Mouse (Mus musculus) lung, embryonic 15.5 days (tissue): ENCODE measurements at regions not wholly inside any gene's neighbourhood (a gene's known extent, or its start where the extent isn't known, plus 50 kb on each side); places are given as distances from the start of the nearest gene placed in this dataset.

ENCODE experiments used
- ATAC-seq: fragments of 200-750 bp; cut with Nextera tagmentation; 2 replicates; pipeline ENCODE4 v1.8.0; 2017; ENCODE audit warnings: moderate number of reproducible peaks, borderline replicate concordance; ENCODE audit not compliant: low FRiP score, low TSS enrichment; ENCODE audit errors: extremely low read depth
- H3K27ac ChIP-seq: fragments of 300-500 bp; sonication (generic); 2 replicates; pipeline ENCODE4 v1.5.1; 2015; ENCODE audit warnings: moderate library complexity, mild to moderate bottlenecking, inconsistent platforms
- H3K27me3 ChIP-seq: fragments of 300-500 bp; sonication (generic); 2 replicates; pipeline ENCODE4 v1.6.1; 2015; ENCODE audit warnings: inconsistent platforms
- H3K36me3 ChIP-seq: fragments of 300-500 bp; sonication (generic); 2 replicates; pipeline ENCODE4 v1.6.1; 2015; ENCODE audit warnings: inconsistent platforms
- H3K4me1 ChIP-seq: fragments of 300-500 bp; sonication (generic); 2 replicates; pipeline ENCODE4 v1.6.1; 2015; ENCODE audit warnings: inconsistent platforms
- H3K4me2 ChIP-seq: fragments of 300-500 bp; sonication (generic); 2 replicates; pipeline ENCODE4 v1.6.1; 2015; ENCODE audit warnings: inconsistent platforms, mild to moderate bottlenecking, moderate library complexity
- H3K4me3 ChIP-seq: fragments of 300-500 bp; sonication (generic); 2 replicates; pipeline ENCODE4 v1.5.1; 2015; ENCODE audit warnings: mild to moderate bottlenecking, inconsistent platforms
- H3K9ac ChIP-seq: fragments of 300-500 bp; sonication (generic); 2 replicates; pipeline ENCODE4 v1.6.1; 2015; ENCODE audit warnings: inconsistent platforms
- H3K9me3 ChIP-seq: fragments of 300-500 bp; sonication (generic); 2 replicates; pipeline ENCODE4 v1.6.1; 2016; ENCODE audit warnings: inconsistent platforms
- WGBS: fragments of 180-500 bp; shearing (Covaris S2); methylation state at CpG from one replicate; pipeline ENCODE4 v1.1.7; 2015; 5-methylcytosine and 5-hydroxymethylcytosine counted together

DNA sequence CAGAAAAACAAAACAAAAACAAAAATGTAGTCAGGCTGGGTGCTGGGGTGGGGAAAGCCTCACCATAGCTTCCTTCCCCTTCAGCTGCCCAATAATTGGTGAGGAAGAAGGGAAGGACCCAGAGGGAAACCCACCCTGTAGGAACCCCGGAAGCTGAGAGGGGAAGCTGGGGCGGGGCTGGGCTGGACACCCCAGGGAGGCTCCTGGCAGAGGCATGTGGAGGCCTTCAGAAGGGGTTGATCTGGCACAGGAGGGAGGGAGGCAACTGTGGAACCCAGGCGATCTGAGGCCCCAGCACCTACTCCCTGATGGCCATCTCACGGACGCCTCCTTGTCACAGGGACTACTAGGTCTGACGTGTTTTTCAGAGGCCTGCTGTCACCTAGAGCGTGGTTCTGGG lies 71.1 kb upstream of the Hes1 start:
- H3K9ac ChIP-seq, result no peak overlapping the region
- H3K27me3 ChIP-seq, result no peaks in the 10 kb centered on the region
- 82% methylated on average over 7 of the region's 7 CpGs for WGBS
- no peaks in the 10 kb centered on the region for H3K9me3 ChIP-seq
- H3K27ac ChIP-seq, result no peak overlapping the region
- no peaks in the 10 kb centered on the region for H3K36me3 ChIP-seq
- no peak for ATAC-seq
- H3K4me1 ChIP-seq, result peaks cover 16% of the 10 kb centered on the region
- H3K4me3 ChIP-seq, result no peak overlapping the region
- no peak overlapping the region for H3K4me2 ChIP-seq

DNA sequence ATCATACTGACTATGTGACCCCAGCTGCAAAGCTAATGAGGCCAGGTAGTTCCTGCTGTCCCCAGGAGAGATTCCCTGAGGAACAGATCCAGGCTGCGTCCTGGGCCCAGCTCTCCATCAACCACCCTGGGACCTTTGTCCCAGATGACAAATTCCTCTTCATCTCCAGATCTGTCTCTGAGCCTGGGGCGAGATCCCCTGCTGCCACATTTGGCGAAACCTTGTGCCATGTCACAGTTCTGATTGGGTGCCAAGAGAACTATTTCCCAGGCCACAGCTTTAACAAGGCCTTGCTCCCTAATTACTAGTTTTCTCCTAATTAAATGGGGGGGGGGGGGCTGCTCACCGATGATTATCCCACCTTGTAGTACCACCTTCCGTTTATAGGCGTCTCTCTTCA lies 70.6 kb upstream of the Hes1 start:
- no peak overlapping the region for H3K9ac ChIP-seq
- H3K4me3 ChIP-seq, result no peak overlapping the region
- 79% methylated on average over 6 of the region's 6 CpGs for WGBS

DNA sequence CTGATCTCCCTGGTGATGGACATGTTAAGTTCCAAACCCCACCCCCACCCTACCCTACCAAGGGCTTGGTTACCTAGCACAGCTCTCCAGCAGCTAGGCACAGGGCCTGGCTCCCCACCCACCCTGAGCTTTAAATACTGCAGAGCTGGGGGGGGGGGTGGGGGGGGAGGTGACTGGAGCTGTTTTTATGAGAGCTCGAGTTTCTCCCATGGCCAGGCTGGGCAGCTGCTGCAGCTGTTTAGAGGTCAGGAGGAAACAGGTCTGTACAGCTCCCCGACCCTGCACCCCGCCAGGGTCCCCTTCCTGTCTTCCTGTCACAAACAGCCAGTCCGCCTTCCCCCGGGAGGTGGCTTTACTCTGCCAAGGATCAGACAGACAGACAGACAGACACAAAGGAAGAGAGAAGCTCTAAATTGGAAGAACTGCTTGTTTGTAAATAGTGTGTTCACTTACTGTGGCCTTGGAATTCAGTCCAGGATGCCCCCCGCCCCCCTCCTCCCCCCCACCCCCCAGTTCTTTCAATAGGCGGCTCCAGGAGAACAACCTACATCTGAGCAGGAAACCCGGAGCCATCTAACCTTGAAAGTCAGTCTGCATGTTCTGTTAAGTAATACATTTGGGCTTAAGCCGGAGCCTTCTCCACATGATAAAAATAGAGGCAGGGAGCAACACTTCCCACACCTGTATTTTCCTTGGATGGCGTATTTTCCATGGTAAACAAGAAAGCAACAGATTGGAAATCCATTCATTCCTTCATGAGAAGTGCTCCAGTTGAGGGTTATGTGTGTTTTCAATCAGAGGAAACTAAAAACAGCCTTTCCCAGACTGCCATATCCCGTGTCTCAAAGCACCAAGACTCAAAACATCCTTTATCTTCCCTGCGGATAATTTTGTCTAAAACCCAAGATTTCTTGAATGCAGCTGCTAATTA lies 67.8 kb upstream of the Hes1 start:
- Histone ChIP-seq H3K27ac (peak overlapping the region; percentile 21; the same call in 1 of the 2 replicates), H3K4me1 (peaks cover 16% of the 10 kb centered on the region), H3K36me3 (no peaks in the 10 kb centered on the region), H3K9ac (no peak overlapping the region), H3K4me3 (no peak overlapping the region), H3K4me2 (no peak overlapping the region), H3K27me3 (no peaks in the 10 kb centered on the region), H3K9me3 (no peaks in the 10 kb centered on the region)
- 33% methylated on average over 11 of the region's 12 CpGs for WGBS
- peak; percentile 55; the same call in 1 of the 2 replicates for ATAC-seq

More for the DNA sequence above, 70.6 kb upstream of the Hes1 start:
- Histone ChIP-seq H3K9me3 (no peaks in the 10 kb centered on the region), H3K4me1 (peaks cover 16% of the 10 kb centered on the region), H3K36me3 (no peaks in the 10 kb centered on the region), H3K4me2 (no peak overlapping the region), H3K27me3 (no peaks in the 10 kb centered on the region), H3K27ac (no peak overlapping the region)
- no peak for ATAC-seq

DNA sequence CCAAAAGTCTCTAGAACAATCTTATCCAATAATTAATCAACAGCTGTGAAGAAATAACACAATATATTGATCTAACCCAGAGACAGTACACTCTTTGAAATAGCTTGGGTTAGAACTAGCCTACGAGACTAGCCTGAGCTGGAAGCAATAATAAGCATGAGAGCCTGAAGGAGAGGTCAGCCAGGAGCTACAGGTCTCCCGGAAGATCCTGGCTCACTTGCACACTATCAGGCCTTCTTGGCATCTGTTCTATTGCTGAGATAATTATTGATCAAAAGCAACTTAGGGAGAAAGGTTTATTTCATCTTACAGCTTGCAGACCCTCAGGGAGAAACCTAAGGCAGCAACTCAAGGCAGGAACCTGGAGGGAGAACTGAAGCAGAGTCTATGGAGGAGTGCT lies 64.0 kb upstream of the Hes1 start:
- Histone ChIP-seq H3K9ac (no peak overlapping the region), H3K27ac (no peak overlapping the region), H3K27me3 (no peaks in the 10 kb centered on the region), H3K4me1 (peaks cover 33% of the 10 kb centered on the region), H3K36me3 (no peaks in the 10 kb centered on the region), H3K9me3 (no peaks in the 10 kb centered on the region), H3K4me3 (no peak overlapping the region), H3K4me2 (no peak overlapping the region)
- 79% methylated on average over 2 of the region's 2 CpGs for WGBS
- no peak for ATAC-seq

DNA sequence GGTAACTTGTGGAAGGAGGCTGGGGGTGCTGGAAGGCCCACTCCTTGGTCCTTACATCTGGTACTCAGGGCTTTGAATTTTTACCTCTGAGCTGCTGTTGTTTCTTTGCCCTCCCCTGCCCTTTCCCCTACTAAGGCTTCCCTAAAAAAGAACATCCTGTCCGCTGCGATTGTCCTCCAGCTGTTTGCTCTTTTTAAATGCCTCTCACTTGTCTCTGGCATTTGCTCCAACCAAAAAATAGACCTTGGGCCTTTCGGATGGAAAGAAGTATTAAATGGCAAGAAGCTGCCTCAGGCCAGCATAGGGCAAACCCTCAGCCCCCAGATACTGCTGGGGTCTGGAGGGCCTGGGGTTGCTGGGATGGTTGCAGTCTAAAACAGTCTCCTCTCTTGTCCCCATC lies 59.1 kb upstream of the Hes1 start:
- Histone ChIP-seq H3K27me3 (no peaks in the 10 kb centered on the region), H3K36me3 (no peaks in the 10 kb centered on the region), H3K27ac (no peak overlapping the region), H3K9me3 (no peaks in the 10 kb centered on the region), H3K4me1 (peaks cover 41% of the 10 kb centered on the region), H3K4me2 (no peak overlapping the region), H3K4me3 (no peak overlapping the region), H3K9ac (no peak overlapping the region)
- WGBS, result 51% methylated on average over 3 of the region's 3 CpGs
- no peak for ATAC-seq

DNA sequence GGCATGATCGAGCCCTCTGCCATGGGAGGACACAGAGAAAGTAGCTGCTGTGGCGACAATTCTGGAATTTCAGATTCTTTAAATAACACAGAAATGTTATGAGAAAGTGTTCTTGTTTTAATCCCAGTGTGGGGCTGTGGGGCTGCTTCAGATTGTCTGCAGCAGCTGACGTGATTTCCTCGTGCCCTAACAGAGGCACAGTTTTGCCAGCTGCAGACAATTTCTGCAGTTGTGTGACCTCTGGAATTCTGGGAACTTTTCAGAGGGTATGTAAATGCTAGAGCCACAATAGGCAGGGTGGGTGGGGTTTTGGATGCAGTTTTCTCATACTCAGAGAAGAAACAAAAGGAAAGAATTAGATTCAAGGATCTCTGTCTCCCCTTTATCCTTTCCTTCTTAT lies 57.4 kb upstream of the Hes1 start:
- Histone ChIP-seq H3K27ac (no peak overlapping the region), H3K4me2 (no peak overlapping the region), H3K9me3 (no peaks in the 10 kb centered on the region), H3K36me3 (no peaks in the 10 kb centered on the region), H3K4me3 (no peak overlapping the region), H3K9ac (no peak overlapping the region), H3K4me1 (peaks cover 44% of the 10 kb centered on the region), H3K27me3 (no peaks in the 10 kb centered on the region)
- 61% methylated on average over 4 of the region's 4 CpGs for WGBS
- no peak for ATAC-seq

DNA sequence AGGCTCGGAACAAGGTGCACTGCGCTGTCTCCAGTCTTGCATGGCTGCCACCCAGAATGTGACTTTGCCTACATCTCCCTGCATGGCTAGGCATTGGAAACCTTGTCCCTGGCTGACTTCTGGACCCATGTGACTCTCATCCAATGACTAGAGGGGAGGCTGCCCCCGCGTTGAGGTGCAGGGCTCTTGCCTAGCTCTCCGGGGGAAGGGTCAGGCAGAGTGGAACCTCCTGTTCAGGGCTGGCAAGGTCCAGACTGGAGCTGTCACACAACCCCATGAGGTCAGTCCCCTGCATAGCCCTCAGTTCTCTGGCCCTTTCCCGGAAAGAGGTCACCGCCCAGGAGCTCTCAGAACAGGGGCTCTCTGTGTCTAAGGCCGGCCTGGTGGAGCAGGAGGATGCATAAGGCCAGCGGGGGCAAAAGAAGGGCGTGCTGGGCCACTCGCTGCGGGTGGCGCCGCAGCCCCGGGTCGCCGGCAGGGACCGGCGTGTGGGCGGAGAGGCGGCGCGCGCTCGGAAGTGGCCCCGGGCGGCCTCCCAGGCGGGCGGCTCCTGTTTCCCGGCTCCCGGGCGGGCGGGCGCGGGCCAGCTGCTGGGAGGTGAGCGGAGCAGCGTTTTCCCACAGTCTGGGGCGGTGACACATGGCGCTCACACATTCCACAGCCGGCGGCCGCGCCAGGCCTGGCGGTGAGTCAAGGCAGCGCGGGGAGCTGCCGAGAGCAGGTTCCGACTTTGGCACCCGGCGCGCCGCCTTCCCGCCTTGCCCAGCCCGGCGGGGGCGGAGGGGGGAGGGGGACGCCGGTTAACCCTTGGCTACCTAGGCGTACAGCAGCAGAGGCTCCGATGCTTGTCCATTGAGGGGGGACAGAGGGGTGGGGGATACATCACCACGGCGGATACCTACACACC lies 55.5 kb upstream of the Hes1 start:
- WGBS, result under 1% methylated on average over 40 of the region's 62 CpGs
- Histone ChIP-seq H3K9me3 (no peaks in the 10 kb centered on the region), H3K9ac (peak overlapping the region; percentile 53), H3K4me2 (peak overlapping the region; percentile 89), H3K36me3 (no peaks in the 10 kb centered on the region), H3K27me3 (no peaks in the 10 kb centered on the region), H3K4me3 (peak overlapping the region; percentile 46), H3K27ac (peak overlapping the region; percentile 98), H3K4me1 (peaks cover 35% of the 10 kb centered on the region)
- ATAC-seq, result peak; percentile 97

DNA sequence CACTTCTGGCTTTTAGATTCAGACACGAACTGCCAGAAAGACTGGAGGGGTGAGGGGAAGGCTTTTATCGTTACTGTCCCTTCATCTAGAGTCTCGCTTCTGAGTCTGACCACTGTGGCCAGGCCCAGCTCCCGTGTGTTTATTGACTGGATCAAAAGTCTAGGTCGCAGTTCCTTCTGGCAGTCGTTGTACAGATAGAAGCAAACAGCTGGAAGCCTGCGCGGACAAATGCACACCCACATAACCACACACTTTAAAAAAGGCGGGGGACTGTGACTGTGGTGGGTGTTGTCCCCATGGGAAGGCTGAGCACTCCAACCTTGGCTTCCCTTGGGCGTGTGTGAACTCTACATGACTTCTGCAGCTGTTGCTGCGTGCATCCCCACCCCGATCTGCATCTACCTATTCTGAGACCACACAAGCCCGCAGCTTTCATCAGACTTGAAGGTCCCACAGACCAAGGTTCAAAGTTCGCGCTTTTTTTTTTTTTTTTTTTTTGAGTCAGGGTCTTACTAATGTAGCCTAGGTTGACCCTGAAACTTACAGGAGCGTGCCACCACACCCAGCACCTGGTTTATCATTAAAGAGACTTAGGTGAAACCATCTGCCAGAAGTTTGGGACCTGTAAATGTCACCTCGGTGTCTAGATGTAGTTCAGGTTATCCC lies 54.5 kb upstream of the Hes1 start:
- ATAC-seq, result peak; percentile 60
- peak overlapping the region; percentile 46 for H3K4me3 ChIP-seq

DNA sequence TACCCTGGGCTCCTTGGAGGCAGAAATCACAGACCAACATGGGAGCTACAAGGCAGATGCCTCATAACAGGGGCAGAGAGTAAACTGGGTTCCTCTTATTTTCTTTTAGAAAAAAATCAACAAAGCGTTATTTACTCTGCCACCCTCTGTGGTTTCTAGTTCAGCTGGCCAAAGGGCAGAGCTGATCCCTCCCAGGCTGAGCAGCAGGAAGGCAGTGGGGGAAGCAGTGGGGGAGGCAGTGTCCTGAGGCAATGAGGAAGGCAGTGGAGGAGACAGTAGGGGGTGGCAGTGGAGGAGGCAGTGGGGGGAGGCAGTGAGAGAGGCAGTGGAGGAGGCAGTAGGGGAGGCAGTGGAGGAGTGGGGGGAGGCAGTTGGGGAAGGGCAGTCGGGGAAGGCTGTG lies 51.1 kb upstream of the Hes1 start:
- ATAC-seq, result no peak
- Histone ChIP-seq H3K27me3 (no peaks in the 10 kb centered on the region), H3K4me2 (no peak overlapping the region), H3K4me3 (no peak overlapping the region), H3K9ac (no peak overlapping the region), H3K27ac (no peak overlapping the region), H3K36me3 (no peaks in the 10 kb centered on the region), H3K4me1 (peaks cover 28% of the 10 kb centered on the region), H3K9me3 (no peaks in the 10 kb centered on the region)
- WGBS, result 32% methylated on average over 2 of the region's 2 CpGs

More for the DNA sequence above, 54.5 kb upstream of the Hes1 start:
- Histone ChIP-seq H3K9me3 (no peaks in the 10 kb centered on the region), H3K4me1 (peaks cover 30% of the 10 kb centered on the region), H3K4me2 (peak overlapping the region; percentile 89), H3K27me3 (no peaks in the 10 kb centered on the region), H3K36me3 (no peaks in the 10 kb centered on the region), H3K9ac (no peak overlapping the region), H3K27ac (peak overlapping the region; percentile 98)
- WGBS, result 10% methylated on average over 17 of the region's 17 CpGs

DNA sequence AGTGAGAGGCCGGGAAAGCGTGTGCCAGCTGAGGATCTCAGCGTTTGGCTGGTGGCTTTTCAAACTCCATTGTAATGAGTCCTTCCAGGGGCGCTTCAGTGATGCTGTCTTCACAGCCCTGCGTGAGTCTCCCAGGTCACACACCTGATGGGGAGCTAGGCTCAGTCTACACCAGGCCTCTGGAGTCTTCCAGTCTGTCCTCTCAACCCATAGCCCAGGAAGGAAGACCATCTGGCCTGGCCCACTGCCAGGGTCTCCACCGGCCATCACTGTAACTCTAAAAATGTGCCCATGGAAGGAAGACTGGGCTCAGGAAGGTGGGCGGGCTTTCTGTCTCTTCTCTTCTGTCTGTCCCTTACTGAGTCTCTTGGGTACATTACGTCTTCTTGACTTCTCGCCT lies 50.2 kb upstream of the Hes1 start:
- no peaks in the 10 kb centered on the region for H3K9me3 ChIP-seq
- no peaks in the 10 kb centered on the region for H3K36me3 ChIP-seq
- peaks cover 22% of the 10 kb centered on the region for H3K4me1 ChIP-seq
- 79% methylated on average over 9 of the region's 9 CpGs for WGBS
- H3K27ac ChIP-seq, result no peak overlapping the region
- no peak overlapping the region for H3K4me3 ChIP-seq
- no peak for ATAC-seq
- no peak overlapping the region for H3K9ac ChIP-seq
- H3K27me3 ChIP-seq, result no peaks in the 10 kb centered on the region
- no peak overlapping the region for H3K4me2 ChIP-seq
